Mouse (Mus musculus) myocyte (in vitro differentiated cells): ENCODE measurements around the gene Mcrip1.

ENCODE experiments used
- E2F4 ChIP-seq: IDR thresholded peaks from one replicate; pipeline ENCODE4 v1.6.1; 2011; ENCODE audit warnings: mild to moderate bottlenecking, control low read depth, moderate library complexity; ENCODE audit not compliant: insufficient read depth
- MAX ChIP-seq: IDR thresholded peaks from one replicate; pipeline ENCODE4 v1.6.1; 2011; ENCODE audit warnings: low read depth, mild to moderate bottlenecking, control low read depth
- MYOG ChIP-seq, 3 experiments: IDR thresholded peaks; one replicate each; pipeline ENCODE4 v1.6.1; 2011; ENCODE audit warnings: control low read depth in 2 of 3, low read depth in 2 of 3, mild to moderate bottlenecking in 2 of 3; ENCODE audit not compliant: insufficient read length in 2 of 3, control insufficient read depth in 1 of 3, insufficient read depth in 1 of 3
- POLR2A ChIP-seq: IDR thresholded peaks from one replicate; pipeline ENCODE4 v1.6.1; 2011; ENCODE audit warnings: low read depth, mild to moderate bottlenecking, control low read depth, moderate library complexity; ENCODE audit not compliant: insufficient read length
- REST ChIP-seq: IDR thresholded peaks from one replicate; pipeline ENCODE4 v1.6.1; 2011; ENCODE audit warnings: mild to moderate bottlenecking, control low read depth, moderate library complexity; ENCODE audit not compliant: insufficient read depth, insufficient read length
- TCF12 ChIP-seq: IDR thresholded peaks from one replicate; pipeline ENCODE4 v1.6.1; 2011; ENCODE audit warnings: mild to moderate bottlenecking, control low read depth; ENCODE audit not compliant: poor library complexity, insufficient read depth, severe bottlenecking
- TCF3 ChIP-seq: IDR thresholded peaks from one replicate; pipeline ENCODE4 v1.6.1; 2011; ENCODE audit warnings: low read depth, control low read depth; ENCODE audit not compliant: insufficient read length
- USF1 ChIP-seq: IDR thresholded peaks from one replicate; pipeline ENCODE4 v1.6.1; 2011; ENCODE audit warnings: low read depth, mild to moderate bottlenecking, control low read depth, moderate library complexity

- TF ChIP-seq TCF12 = no peak
- no peak for TF ChIP-seq MAX
- TF ChIP-seq USF1 = no peak
- no peak for TF ChIP-seq MYOG (IDR thresholded peaks at IDR 0.05; ENCODE audit: control insufficient read depth in 1 of 3, insufficient read depth in 1 of 3, insufficient read length in 2 of 3, low read depth in 2 of 3)
- TF ChIP-seq REST = no peak
- peak; percentile 16 for TF ChIP-seq POLR2A
- TF ChIP-seq TCF3 = no peak
- TF ChIP-seq E2F4 = no peak
Measured at GRCm38 (mm10) chr11:120576365-120576981, 26.9 kb upstream of the Mcrip1 start.
